Mouse (Mus musculus) ES-Bruce4 (cell line): Measurements from ENCODE around the gene Clec4g. TPM values are rescaled to one million over a fixed set of nuclear protein-coding genes. Genes with fewer than 3 reads are reported as not detected.

Experiments
- H3K27ac ChIP-seq: 2 replicates; pipeline ENCODE4 v1.5.1; 2012; ENCODE audit warnings: low read length, inconsistent platforms; ENCODE audit not compliant: insufficient read depth
- H3K27me3 ChIP-seq: 2 replicates; pipeline ENCODE4 v1.6.1; 2012; ENCODE audit warnings: mild to moderate bottlenecking, low read length, inconsistent platforms; ENCODE audit not compliant: control insufficient read depth, poor library complexity, insufficient read depth, severe bottlenecking
- H3K36me3 ChIP-seq: 2 replicates; pipeline ENCODE4 v1.6.1; 2012; ENCODE audit warnings: inconsistent platforms, mild to moderate bottlenecking, low read length, moderate library complexity; ENCODE audit not compliant: control insufficient read depth, poor library complexity, insufficient read depth, severe bottlenecking
- H3K4me1 ChIP-seq: one replicate; pipeline ENCODE4 v1.8.1; 2011; ENCODE audit warnings: low read length; ENCODE audit not compliant: control insufficient read depth, insufficient read depth
- H3K4me3 ChIP-seq: 2 replicates; pipeline ENCODE4 v1.5.1; 2011; ENCODE audit warnings: low read depth, mild to moderate bottlenecking, low read length
- H3K9ac ChIP-seq: 2 replicates; pipeline ENCODE4 v1.6.1; 2012; ENCODE audit warnings: low read depth, mild to moderate bottlenecking, inconsistent platforms; ENCODE audit not compliant: poor library complexity, severe bottlenecking
- H3K9me3 ChIP-seq: replicated peaks from 2 replicates; pipeline ENCODE4 v1.6.1; 2012; ENCODE audit warnings: mild to moderate bottlenecking, low read length, inconsistent platforms; ENCODE audit not compliant: control insufficient read depth, poor library complexity, insufficient read depth, severe bottlenecking
- CTCF ChIP-seq: IDR thresholded peaks from one replicate; pipeline ENCODE4 v1.8.1; 2011; ENCODE audit warnings: low read depth, low read length
- EP300 ChIP-seq: IDR thresholded peaks from 2 replicates; pipeline ENCODE4 v1.6.1; 2011; ENCODE audit warnings: low read depth, low read length; ENCODE audit not compliant: insufficient read depth
- POLR2A ChIP-seq: IDR thresholded peaks from one replicate; pipeline ENCODE4 v1.8.1; 2011; ENCODE audit warnings: low read length; ENCODE audit not compliant: insufficient read depth
- polyA plus RNA-seq: library from polyadenylated mRNA; stranded (reverse); fragments of >200 nt; gene quantifications from 2 replicates; pipeline ENCODE4 v1.2.4, GENCODE M21; 2011; ENCODE audit warnings: low read depth; ENCODE audit not compliant: missing spikeins, insufficient read depth, insufficient read length

Gene Clec4g
- polyA plus RNA-seq, 1 experiment: not detected

GRCm38 (mm10) chr8:3670388-3670787 is 50.1 kb downstream of the Clec4g start:
- Histone ChIP-seq H3K36me3 (no peaks in the 10 kb centered on the region), H3K27me3 (no peaks in the 10 kb centered on the region), H3K4me3 (no peak overlapping the region), H3K9me3 (no peaks in the 10 kb centered on the region), H3K27ac (no peak overlapping the region), H3K4me1 (no peaks in the 10 kb centered on the region), H3K9ac (no peak overlapping the region)
- TF ChIP-seq EP300: no peak

GRCm38 (mm10) chr8:3665507-3665906 is 54.9 kb downstream of the Clec4g start, which contains the start of gene Mcemp1:
Gene Mcemp1 (plus strand): TSS chr8:3665754.
- Histone ChIP-seq H3K9me3 (no peaks in the 10 kb centered on the region), H3K4me3 (no peak within 1 kb of the TSS), H3K4me1 (no peaks in the 10 kb centered on the region), H3K27ac (no peak within 1 kb of the TSS), H3K27me3 (no peaks in the 10 kb centered on the region), H3K9ac (no peak within 1 kb of the TSS), H3K36me3 (no peaks in the 10 kb centered on the region)
- TF ChIP-seq CTCF (no peak), POLR2A (no peak), EP300 (no peak)

DNA sequence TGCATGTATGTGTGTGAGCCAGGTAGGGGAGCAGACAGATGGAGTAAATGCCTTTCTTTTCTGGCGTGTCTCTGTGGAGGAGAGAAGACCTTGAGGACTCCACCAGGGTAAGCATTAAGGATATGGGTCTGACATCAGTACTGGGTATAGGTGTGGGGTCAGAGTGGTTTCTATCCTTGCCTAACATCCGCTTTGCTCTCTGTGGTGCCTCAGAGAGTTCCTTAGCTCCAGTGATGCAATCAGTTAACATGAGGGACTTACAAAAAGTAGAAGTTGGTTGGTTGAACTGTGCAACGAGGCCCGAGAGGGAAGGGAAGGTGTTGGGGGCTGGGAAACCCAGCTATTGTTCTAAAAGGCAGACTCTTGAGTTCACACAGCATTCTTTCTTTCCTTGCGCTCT is 56.0 kb downstream of the Clec4g start:
- TF ChIP-seq EP300 (no peak), CTCF (no peak), POLR2A (no peak)
- Histone ChIP-seq H3K27me3 (no peaks in the 10 kb centered on the region), H3K9me3 (no peaks in the 10 kb centered on the region), H3K9ac (no peak overlapping the region), H3K36me3 (no peaks in the 10 kb centered on the region), H3K4me1 (no peaks in the 10 kb centered on the region), H3K27ac (no peak overlapping the region), H3K4me3 (no peak overlapping the region)

- Histone ChIP-seq H3K4me3 (no peak overlapping the region), H3K27ac (no peak overlapping the region), H3K9me3 (no peaks in the 10 kb centered on the region), H3K9ac (no peak overlapping the region), H3K4me1 (no peaks in the 10 kb centered on the region), H3K27me3 (no peaks in the 10 kb centered on the region), H3K36me3 (no peaks in the 10 kb centered on the region)
- TF ChIP-seq CTCF (no peak), EP300 (no peak), POLR2A (no peak)
Observed at GRCm38 (mm10) chr8:3660889-3661288, 59.6 kb downstream of the Clec4g start.

Other genes with a start within 250 kb of the Clec4g start
- gene Tex45, start 249.8 kb downstream of the Clec4g start, polyA plus RNA-seq: 0.39 and 0.44 TPM in 2 replicates
- 15.5 and 17.7 TPM in 2 replicates for gene Zfp358, start 227.5 kb downstream of the Clec4g start, polyA plus RNA-seq
- 62.0 and 62.3 TPM in 2 replicates for gene Mcoln1, start 220.2 kb downstream of the Clec4g start, polyA plus RNA-seq
- gene Pnpla6, start 205.3 kb downstream of the Clec4g start, polyA plus RNA-seq: 46.6 and 47.5 TPM in 2 replicates
- gene C330021F23Rik, start 152.7 kb downstream of the Clec4g start, polyA plus RNA-seq: 22.8 and 24.0 TPM in 2 replicates
- 68.9 and 69.1 TPM in 2 replicates for gene Camsap3, start 133.4 kb downstream of the Clec4g start, polyA plus RNA-seq
- 57.8 and 65.8 TPM in 2 replicates for gene Xab2, start 99.3 kb downstream of the Clec4g start, polyA plus RNA-seq
- gene Pet100, start 99.1 kb downstream of the Clec4g start, polyA plus RNA-seq: 93.4 and 100 TPM in 2 replicates
- not detected in 2 replicates for gene Pcp2, start 95.1 kb downstream of the Clec4g start, polyA plus RNA-seq
- 125 and 145 TPM in 2 replicates for gene Stxbp2, start 89.7 kb downstream of the Clec4g start, polyA plus RNA-seq
- 0.94 and 1.8 TPM in 2 replicates for gene Retn, start 64.9 kb downstream of the Clec4g start, polyA plus RNA-seq
- not detected in 2 replicates for gene Mcemp1, start 54.9 kb downstream of the Clec4g start, polyA plus RNA-seq
- 8.4 and 11.9 TPM in 2 replicates for gene Fcor, start 48.3 kb downstream of the Clec4g start, polyA plus RNA-seq
- gene Trappc5, start 44.4 kb downstream of the Clec4g start, polyA plus RNA-seq: 18.2 and 18.7 TPM in 2 replicates
- gene Fcer2a, start 26.5 kb downstream of the Clec4g start, polyA plus RNA-seq: not detected in 2 replicates
- gene Cd209a, start 28.3 kb upstream of the Clec4g start, polyA plus RNA-seq: not detected in 2 replicates
- gene Cd209e, start 133.7 kb upstream of the Clec4g start, polyA plus RNA-seq: not detected in 2 replicates
- gene Cd209d, start 157.9 kb upstream of the Clec4g start, polyA plus RNA-seq: not detected in 2 replicates
- not detected in 2 replicates for gene Cd209b, start 206.2 kb upstream of the Clec4g start, polyA plus RNA-seq
- not detected in 2 replicates for gene Cd209c, start 234.1 kb upstream of the Clec4g start, polyA plus RNA-seq